Mouse (Mus musculus) midbrain, embryonic 11.5 days (tissue): Measurements from ENCODE around the gene Samm50. TPM values are rescaled to one million over a fixed set of nuclear protein-coding genes. Genes with fewer than 3 reads are reported as not detected.

Experiments used
- ATAC-seq: fragments of 200-750 bp; cut with Nextera tagmentation; 2 replicates; pipeline ENCODE4 v1.8.0; 2017; ENCODE audit warnings: moderate TSS enrichment, moderate library complexity; ENCODE audit not compliant: low FRiP score
- DNase-seq: peaks from one replicate; pipeline ENCODE4 v3.0.0; 2015; ENCODE audit warnings: low spot score; ENCODE audit errors: missing footprints
- H3K27ac ChIP-seq: fragments of 300-500 bp; sonication (generic); 2 replicates; pipeline ENCODE4 v1.5.1; 2014; ENCODE audit warnings: low read depth, low read length
- H3K27me3 ChIP-seq: fragments of 300-500 bp; sonication (generic); 2 replicates; pipeline ENCODE4 v1.6.1; 2014; ENCODE audit warnings: mild to moderate bottlenecking, low read length, moderate library complexity, mixed read lengths; ENCODE audit not compliant: control insufficient read depth, insufficient read depth
- H3K36me3 ChIP-seq: fragments of 300-500 bp; sonication (generic); 2 replicates; pipeline ENCODE4 v1.6.1; 2014; ENCODE audit warnings: mild to moderate bottlenecking, low read length, moderate library complexity, mixed read lengths; ENCODE audit not compliant: control insufficient read depth, insufficient read depth
- H3K4me1 ChIP-seq: fragments of 300-500 bp; sonication (generic); 2 replicates; pipeline ENCODE4 v1.6.1; 2014; ENCODE audit warnings: low read length; ENCODE audit not compliant: control insufficient read depth, insufficient read depth
- H3K4me2 ChIP-seq: fragments of 300-500 bp; sonication (generic); 2 replicates; pipeline ENCODE4 v1.6.1; 2014; ENCODE audit warnings: mild to moderate bottlenecking, moderate library complexity
- H3K4me3 ChIP-seq: fragments of 300-500 bp; sonication (generic); 2 replicates; pipeline ENCODE4 v1.5.1; 2014; ENCODE audit warnings: low read depth, low read length
- H3K9ac ChIP-seq: fragments of 300-500 bp; sonication (generic); 2 replicates; pipeline ENCODE4 v1.6.1; 2014; ENCODE audit warnings: low read length
- H3K9me3 ChIP-seq: fragments of 300-500 bp; sonication (generic); 2 replicates; pipeline ENCODE4 v1.6.1; 2016; ENCODE audit warnings: low read length; ENCODE audit not compliant: control insufficient read depth
- WGBS: fragments of 180-500 bp; shearing (Covaris S2); extraction: QIAGEN DNeasy Blood & Tissue Kit; methylation state at CpG from one replicate; pipeline ENCODE4 v1.1.7; 2014; 5-methylcytosine and 5-hydroxymethylcytosine counted together
- polyA plus RNA-seq: library from polyadenylated mRNA; unstranded; fragments of >200 nt; fragmentation: Nextera tagmentation; extraction: Ambion mirVana; gene quantifications from 2 replicates; pipeline ENCODE4 v1.2.1, GENCODE M21; 2014

Samm50 gene
- polyA plus RNA-seq, 1 experiment from 2014 or later: 75.9 TPM

GRCm38 (mm10) chr15:84241520-84241919 lies 49.5 kb downstream of the Samm50 start:
- Histone ChIP-seq H3K4me3 (no peak overlapping the region), H3K27ac (no peak overlapping the region), H3K27me3 (no peaks in the 10 kb centered on the region), H3K4me1 (peaks cover 8% of the 10 kb centered on the region), H3K9ac (no peak overlapping the region), H3K36me3 (no peaks in the 10 kb centered on the region), H3K4me2 (no peak overlapping the region), H3K9me3 (no peaks in the 10 kb centered on the region)
- ATAC-seq: no peak
- WGBS: 37% methylated on average over 7 of the region's 7 CpGs
- DNase-seq: peak; percentile 82

- DNase-seq (no peak), ATAC-seq (no peak)
Measured at GRCm38 (mm10) chr15:84245104-84245503, 53.1 kb downstream of the Samm50 start.

GRCm38 (mm10) chr15:84246195-84246594 lies 54.2 kb downstream of the Samm50 start:
- ATAC-seq: no peak
- no peak overlapping the region for H3K27ac ChIP-seq

More at GRCm38 (mm10) chr15:84245104-84245503, 53.1 kb downstream of the Samm50 start:
- Histone ChIP-seq H3K27ac (no peak overlapping the region), H3K36me3 (no peaks in the 10 kb centered on the region), H3K4me2 (no peak overlapping the region), H3K27me3 (no peaks in the 10 kb centered on the region), H3K4me1 (peaks cover 2% of the 10 kb centered on the region; the same call in 1 of the 2 replicates), H3K9ac (no peak overlapping the region), H3K4me3 (no peak overlapping the region), H3K9me3 (no peaks in the 10 kb centered on the region)
- WGBS: 80% methylated on average over 7 of the region's 7 CpGs

GRCm38 (mm10) chr15:84247309-84247708 lies 55.3 kb downstream of the Samm50 start:
- Histone ChIP-seq H3K4me3 (no peak overlapping the region), H3K9me3 (no peaks in the 10 kb centered on the region), H3K27me3 (no peaks in the 10 kb centered on the region), H3K9ac (no peak overlapping the region), H3K36me3 (no peaks in the 10 kb centered on the region), H3K27ac (no peak overlapping the region), H3K4me1 (no peaks in the 10 kb centered on the region), H3K4me2 (no peak overlapping the region)
- DNase-seq (no peak), ATAC-seq (no peak)
- WGBS: 87% methylated on average over 3 of the region's 3 CpGs

More at GRCm38 (mm10) chr15:84246195-84246594, 54.2 kb downstream of the Samm50 start:
- Histone ChIP-seq H3K4me3 (no peak overlapping the region), H3K9me3 (no peaks in the 10 kb centered on the region), H3K36me3 (no peaks in the 10 kb centered on the region), H3K27me3 (no peaks in the 10 kb centered on the region), H3K4me2 (no peak overlapping the region), H3K4me1 (peaks cover 2% of the 10 kb centered on the region; the same call in 1 of the 2 replicates), H3K9ac (no peak overlapping the region)
- DNase-seq: no peak
- WGBS: 92% methylated on average over 6 of the region's 6 CpGs

GRCm38 (mm10) chr15:84251227-84251626 lies 59.2 kb downstream of the Samm50 start:
- Histone ChIP-seq H3K27me3 (no peaks in the 10 kb centered on the region), H3K4me2 (no peak overlapping the region), H3K36me3 (no peaks in the 10 kb centered on the region), H3K9me3 (no peaks in the 10 kb centered on the region), H3K9ac (no peak overlapping the region), H3K4me1 (peaks cover 5% of the 10 kb centered on the region; the same call in 1 of the 2 replicates), H3K4me3 (no peak overlapping the region), H3K27ac (no peak overlapping the region)
- 83% methylated on average over 13 of the region's 13 CpGs for WGBS
- DNase-seq (no peak), ATAC-seq (no peak)

GRCm38 (mm10) chr15:84252645-84253044 lies 60.6 kb downstream of the Samm50 start:
- Histone ChIP-seq H3K4me2 (no peak overlapping the region), H3K9ac (no peak overlapping the region), H3K27me3 (peaks cover 5% of the 10 kb centered on the region; the same call in 1 of the 2 replicates), H3K36me3 (no peaks in the 10 kb centered on the region), H3K4me3 (no peak overlapping the region), H3K27ac (no peak overlapping the region), H3K9me3 (no peaks in the 10 kb centered on the region), H3K4me1 (peaks cover 11% of the 10 kb centered on the region)
- 93% methylated on average over 7 of the region's 7 CpGs for WGBS
- ATAC-seq (no peak), DNase-seq (no peak)

GRCm38 (mm10) chr15:84253757-84254156 lies 61.7 kb downstream of the Samm50 start:
- WGBS: 80% methylated on average over 11 of the region's 11 CpGs
- no peak overlapping the region for H3K4me3 ChIP-seq
- DNase-seq (no peak), ATAC-seq (no peak)
- no peak overlapping the region for H3K27ac ChIP-seq
- H3K4me2 ChIP-seq: no peak overlapping the region
- peaks cover 8% of the 10 kb centered on the region; the same call in 1 of the 2 replicates for H3K27me3 ChIP-seq
- no peak overlapping the region for H3K9ac ChIP-seq
- no peaks in the 10 kb centered on the region for H3K9me3 ChIP-seq
- H3K36me3 ChIP-seq: no peaks in the 10 kb centered on the region
- peaks cover 16% of the 10 kb centered on the region for H3K4me1 ChIP-seq

- ATAC-seq (no peak), DNase-seq (no peak)
- Histone ChIP-seq H3K9me3 (no peaks in the 10 kb centered on the region), H3K4me2 (no peak overlapping the region), H3K4me1 (peaks cover 21% of the 10 kb centered on the region), H3K27me3 (peaks cover 8% of the 10 kb centered on the region; the same call in 1 of the 2 replicates), H3K9ac (no peak overlapping the region), H3K27ac (no peak overlapping the region), H3K4me3 (no peak overlapping the region), H3K36me3 (no peaks in the 10 kb centered on the region)
- 73% methylated on average over 8 of the region's 8 CpGs for WGBS
Measured at GRCm38 (mm10) chr15:84254387-84254786, 62.3 kb downstream of the Samm50 start.

- 60% methylated on average over 12 of the region's 12 CpGs for WGBS
Measured at GRCm38 (mm10) chr15:84256254-84256850, 64.3 kb downstream of the Samm50 start.

More at GRCm38 (mm10) chr15:84256254-84256850, 64.3 kb downstream of the Samm50 start:
- Histone ChIP-seq H3K36me3 (no peaks in the 10 kb centered on the region), H3K27ac (no peak overlapping the region), H3K4me1 (peaks cover 24% of the 10 kb centered on the region), H3K9ac (no peak overlapping the region), H3K4me3 (no peak overlapping the region), H3K27me3 (peaks cover 8% of the 10 kb centered on the region; the same call in 1 of the 2 replicates), H3K9me3 (no peaks in the 10 kb centered on the region), H3K4me2 (no peak overlapping the region)
- DNase-seq (no peak), ATAC-seq (no peak)
